ENCODE assay signal across 10 mouse cellular contexts in the genomic region with DNA sequence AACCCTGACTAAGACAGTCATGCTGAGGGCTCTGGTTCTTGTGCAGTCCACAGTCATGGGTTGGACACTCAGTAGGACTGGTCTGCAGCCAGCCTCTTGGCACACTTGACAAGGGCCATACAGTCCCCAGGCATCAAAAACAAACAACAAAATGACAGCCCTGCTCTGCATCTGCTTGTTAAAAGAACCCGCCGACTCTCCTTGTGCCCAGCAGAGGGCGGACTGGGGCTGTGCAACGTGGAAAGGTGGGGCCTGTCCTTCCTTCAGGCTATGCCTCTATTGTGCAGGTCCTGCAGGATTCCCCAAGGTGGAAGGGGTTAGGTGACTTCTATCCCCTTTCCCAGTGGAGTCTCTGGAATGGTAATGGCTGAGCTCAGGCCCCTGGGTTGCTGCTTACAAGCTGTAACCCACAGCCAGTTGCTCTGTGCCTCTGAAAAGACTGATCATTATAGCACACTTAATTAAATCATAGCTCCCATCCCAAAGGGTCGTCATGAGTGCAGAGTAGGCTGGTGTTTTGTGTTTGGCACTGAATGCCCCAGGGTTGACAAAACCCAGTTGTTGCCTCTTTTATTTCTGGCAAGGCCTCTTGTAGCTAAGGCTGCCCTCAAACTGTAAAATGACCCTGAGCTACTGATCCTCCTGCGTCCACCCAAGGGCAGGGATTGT. TPM values are rescaled to one million over a fixed set of nuclear protein-coding genes. Genes with fewer than 3 reads are reported as not detected.
DNase-seq lines count a peak whose midpoint lies in the region; ATAC-seq and TF ChIP-seq lines count a peak whose summit lies in the region.
"Not testable (repeated sequence)": the region's sequence is repeated elsewhere in the genome, so short reads cannot be mapped to it uniquely, and the experiment has no call there.
"Had no signal": no experiment of that assay in that cellular context is flagged by ENCODE, and none has a peak within 500 bp of the region (broad histone marks: within the 10 kb centered on the region; RNA-seq: fewer than 3 reads in every experiment).

No protein-coding gene starts in this region.

- peak; percentile 49 for DNase-seq in A20 (ENCODE audit: low read depth, low spot score)
- DNase-seq in adrenal gland, postnatal 14 days: peak; percentile 74
- DNase-seq in embryonic facial prominence, embryonic 10.5 days (ENCODE audit: low spot score): peak; percentile 70
- not testable (repeated sequence) for DNase-seq in liver, adult 2 months (ENCODE audit: extremely low read depth, low read depth, low spot score)
- DNase-seq in naive thymus-derived CD4-positive, alpha-beta T cell, adult 2 months (ENCODE audit: low read depth): peak; percentile 37

- not testable (repeated sequence) for H3K36me3 ChIP-seq in embryonic facial prominence, embryonic 10.5 days (replicated peaks); heart, embryonic 15.5 days; kidney, embryonic 15.5 days; liver, adult 2 months (ENCODE audit: control insufficient read depth, insufficient read depth, low read length); stomach, embryonic 15.5 days

- not testable (repeated sequence) for H3K27me3 ChIP-seq in embryonic facial prominence, embryonic 10.5 days (replicated peaks; ENCODE audit: low read depth, poor library complexity, severe bottlenecking); heart, embryonic 15.5 days; kidney, embryonic 15.5 days; liver, adult 2 months (ENCODE audit: control insufficient read depth, insufficient read depth, low read length); stomach, embryonic 15.5 days (replicated peaks)

- not testable (repeated sequence) for H3K4me2 ChIP-seq in heart, embryonic 15.5 days; kidney, embryonic 15.5 days; stomach, embryonic 15.5 days

- H3K9ac ChIP-seq in heart, embryonic 15.5 days; kidney, embryonic 15.5 days; liver, adult 2 months (ENCODE audit: low read depth, low read length); stomach, embryonic 15.5 days: not testable (repeated sequence)

- H3K4me3 ChIP-seq in embryonic facial prominence, embryonic 10.5 days; heart, embryonic 15.5 days; kidney, embryonic 15.5 days (replicated peaks); liver, adult 2 months (ENCODE audit: insufficient read depth, low read depth, low read length); stomach, embryonic 15.5 days (replicated peaks): not testable (repeated sequence)

- not testable (repeated sequence) for H3K9me3 ChIP-seq in embryonic facial prominence, embryonic 10.5 days; heart, embryonic 15.5 days (replicated peaks); kidney, embryonic 15.5 days (replicated peaks); stomach, embryonic 15.5 days

- TF ChIP-seq POLR2A in liver, adult 2 months (IDR thresholded peaks at IDR 0.05; ENCODE audit: extremely low read depth, insufficient read depth, low read length): not testable (repeated sequence)

- H3K4me1 ChIP-seq in embryonic facial prominence, embryonic 10.5 days: peaks cover 18% of the 10 kb centered on the region
- not testable (repeated sequence) for H3K4me1 ChIP-seq in heart, embryonic 15.5 days (replicated peaks); liver, adult 2 months (ENCODE audit: control insufficient read depth, insufficient read depth, low read length); stomach, embryonic 15.5 days
- H3K4me1 ChIP-seq in kidney, embryonic 15.5 days: peaks cover 11% of the 10 kb centered on the region

- TF ChIP-seq CTCF in liver, adult 2 months (IDR thresholded peaks at IDR 0.05; ENCODE audit: low read depth, low read length): peak; percentile 77

- H3K79me2 ChIP-seq in liver, adult 2 months (ENCODE audit: control insufficient read depth, insufficient read depth, low read length): not testable (repeated sequence)

- WGBS in embryonic facial prominence, embryonic 10.5 days: 18% methylated on average over 6 of the region's 6 CpGs
- 27% methylated on average over 6 of the region's 6 CpGs for WGBS in heart, embryonic 15.5 days
- WGBS in kidney, embryonic 15.5 days: 21% methylated on average over 6 of the region's 6 CpGs
- 31% methylated on average over 6 of the region's 6 CpGs for WGBS in liver, adult 2 months
- WGBS in stomach, embryonic 15.5 days: 22% methylated on average over 6 of the region's 6 CpGs

- H3K27ac ChIP-seq in embryonic facial prominence, embryonic 10.5 days (replicated peaks); heart, embryonic 15.5 days; kidney, embryonic 15.5 days; liver, adult 2 months (replicated peaks; ENCODE audit: insufficient read depth, low read depth, low read length); stomach, embryonic 15.5 days: not testable (repeated sequence)

- peak; percentile 22; the same call in 1 of the 2 replicates for ATAC-seq in heart, embryonic 15.5 days (replicated peaks; ENCODE audit: insufficient number of reproducible peaks, insufficient read depth, low FRiP score, low read depth)
- ATAC-seq in kidney, embryonic 15.5 days (replicated peaks; ENCODE audit: low FRiP score): peak; percentile 30; the same call in 1 of the 2 replicates
- 0 out of 2 replicates have a peak, but pooled peaks have one; percentile 3 for ATAC-seq in stomach, embryonic 15.5 days (ENCODE audit: insufficient read depth, low FRiP score, low read depth)

RNA-seq across cellular contexts. Expression of gene Spr, which starts 21.7 kb away (rescaled TPM):
- 60.3 and 64.5 TPM in 2 replicates for total RNA-seq in adrenal gland, postnatal 14 days (2021)
- polyA plus RNA-seq in embryonic facial prominence, embryonic 10.5 days (2016; fragmentation: Nextera tagmentation; extraction: Ambion mirVana): 53.8 and 58.1 TPM in 2 replicates
- 51.1 and 54.4 TPM in 2 replicates for polyA plus RNA-seq in heart, embryonic 15.5 days (2015; fragmentation: Nextera tagmentation; extraction: Ambion mirVana)
- 64.0 and 66.6 TPM in 2 replicates for polyA plus RNA-seq in kidney, embryonic 15.5 days (2015; fragmentation: Nextera tagmentation; extraction: Ambion mirVana)
- total RNA-seq in liver, adult 2 months (2014; rRNA removed): 143 and 164 TPM in 2 replicates
- polyA plus RNA-seq in liver, adult 2 months (2012; rRNA removed): 53.2 and 68.0 TPM in 2 replicates
- polyA plus RNA-seq in stomach, embryonic 15.5 days (2015; fragmentation: Nextera tagmentation; extraction: Ambion mirVana): 60.8 and 65.8 TPM in 2 replicates

RNA-seq across cellular contexts. Expression of gene Emx1, which starts 28.0 kb away (rescaled TPM):
- total RNA-seq in adrenal gland, postnatal 14 days (2021): not detected in 2 replicates
- 2.6 and 2.9 TPM in 2 replicates for polyA plus RNA-seq in embryonic facial prominence, embryonic 10.5 days (2016; fragmentation: Nextera tagmentation; extraction: Ambion mirVana)
- not detected in 2 replicates for polyA plus RNA-seq in heart, embryonic 15.5 days (2015; fragmentation: Nextera tagmentation; extraction: Ambion mirVana)
- 12.1 and 12.9 TPM in 2 replicates for polyA plus RNA-seq in kidney, embryonic 15.5 days (2015; fragmentation: Nextera tagmentation; extraction: Ambion mirVana)
- total RNA-seq in liver, adult 2 months (2014; rRNA removed): not detected in 2 replicates
- polyA plus RNA-seq in liver, adult 2 months (2012; rRNA removed): not detected in 2 replicates
- not detected in 2 replicates for polyA plus RNA-seq in stomach, embryonic 15.5 days (2015; fragmentation: Nextera tagmentation; extraction: Ambion mirVana)
- total RNA-seq: gastrocnemius, postnatal 25 days had no signal
- polyA plus RNA-seq: lung, embryonic 15.5 days had no signal
